Mouse (Mus musculus): ENCODE measurements at regions not wholly inside any gene's neighbourhood (a gene's known extent, or its start where the extent isn't known, plus 50 kb on each side); places are given as distances from the start of the nearest gene placed in this dataset.
A peak's percentile ranks its signal among the peaks of the same experiment; 100 is the strongest.

- no peak for DNase-seq (ENCODE audit: low read depth, low spot score)
These were observed 84.3 kb upstream of the Rbpj start for GRCm38 (mm10) chr5:53381492-53382199.

DNA sequence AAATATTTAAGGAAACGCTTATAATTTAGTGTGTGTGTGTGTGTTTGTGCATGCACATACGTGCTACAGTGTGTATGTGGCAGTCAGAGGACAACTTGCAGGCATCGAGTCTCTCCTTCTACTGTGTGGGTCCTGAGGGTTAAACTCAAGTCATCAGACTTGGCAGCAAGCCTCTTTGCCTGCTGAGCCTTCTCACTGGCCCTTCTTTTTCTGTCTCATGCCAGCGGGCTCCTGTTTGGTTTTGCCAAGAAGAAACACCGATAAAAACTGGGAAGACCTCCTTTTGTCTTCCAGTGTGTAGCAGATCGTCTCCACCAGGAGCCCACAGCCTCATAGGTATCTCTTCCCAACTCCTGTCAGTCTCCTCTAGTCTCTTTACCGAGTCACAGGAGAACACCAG, 81.9 kb upstream of the Rbpj start:
- no peak for DNase-seq (ENCODE audit: low read depth, low spot score)

GRCm38 (mm10) chr5:53385513-53386148, 80.3 kb upstream of the Rbpj start:
- no peak for DNase-seq (ENCODE audit: low read depth, low spot score)

- no peak for DNase-seq (ENCODE audit: low read depth, low spot score)
These were observed 72.4 kb upstream of the Rbpj start for GRCm38 (mm10) chr5:53393571-53393970.

DNA sequence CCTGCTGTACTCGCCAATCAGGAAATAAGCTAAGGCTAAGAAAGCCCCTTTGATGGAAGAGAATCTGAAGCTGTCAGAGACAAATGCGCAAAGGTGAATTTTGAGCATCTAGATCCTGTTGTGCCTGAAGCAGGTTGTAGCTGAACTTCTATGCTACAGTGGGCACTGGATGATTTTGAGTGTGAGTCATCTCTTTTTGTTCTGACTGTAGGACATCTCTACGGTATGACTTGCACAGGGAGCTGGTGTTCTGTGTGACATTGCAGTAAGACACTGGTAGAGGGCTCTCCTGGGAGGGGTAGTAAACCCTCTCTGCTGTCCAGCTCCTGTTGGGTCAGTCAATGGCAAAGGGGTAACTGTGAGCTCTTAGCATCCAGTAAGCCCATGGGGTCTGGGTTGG, 71.4 kb upstream of the Rbpj start:
- no peak for DNase-seq (ENCODE audit: low read depth, low spot score)

GRCm38 (mm10) chr5:53398428-53399058, 67.4 kb upstream of the Rbpj start:
- no peak for DNase-seq (ENCODE audit: low read depth, low spot score)

GRCm38 (mm10) chr5:53401093-53401492, 64.9 kb upstream of the Rbpj start:
- no peak for DNase-seq (ENCODE audit: low read depth, low spot score)

DNA sequence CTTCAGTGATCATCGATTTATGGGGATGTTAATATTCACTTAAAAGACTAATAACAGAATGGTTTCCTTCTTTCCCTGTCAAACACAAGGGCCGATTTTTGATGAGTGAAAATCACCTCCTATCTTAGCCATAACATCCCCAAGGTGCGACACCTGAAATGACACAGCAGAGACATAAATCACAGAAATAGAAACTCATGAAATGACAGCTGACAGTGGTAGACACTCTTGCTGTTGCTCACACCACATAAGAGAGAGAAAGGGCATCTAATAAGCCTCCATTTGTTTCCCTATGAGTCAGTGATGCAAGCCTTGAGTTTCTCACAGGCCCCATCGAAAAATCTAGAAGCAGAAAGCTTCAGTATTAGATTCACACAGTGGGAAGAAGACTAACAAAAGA, 63.9 kb upstream of the Rbpj start:
- peak; percentile 32 for DNase-seq (ENCODE audit: low read depth, low spot score)

DNA sequence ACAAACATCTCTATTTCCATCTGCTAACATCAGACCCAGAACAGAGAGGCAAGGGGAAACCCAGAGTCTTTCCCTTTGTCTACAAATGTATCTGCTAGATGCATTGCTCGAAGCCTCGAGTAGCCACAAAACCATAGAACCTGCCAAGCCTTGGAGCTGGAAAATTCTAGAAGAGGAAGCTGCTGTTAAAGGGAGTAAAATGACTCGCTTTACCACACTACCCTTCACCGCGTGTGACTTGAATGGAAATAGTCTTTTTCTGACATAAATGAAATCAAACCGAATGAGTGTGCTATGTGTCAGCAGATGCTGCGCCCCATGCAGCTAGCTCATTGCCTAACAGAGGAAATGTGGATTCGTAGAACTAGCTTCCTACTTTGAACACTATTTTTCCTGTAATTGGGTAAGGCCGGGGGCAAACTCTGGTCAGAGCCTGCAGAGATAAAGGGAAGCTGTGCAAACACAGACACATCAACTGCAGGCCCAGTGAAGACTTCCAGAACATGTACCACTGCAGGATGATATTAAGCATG, 63.3 kb upstream of the Rbpj start:
- DNase-seq (ENCODE audit: low read depth, low spot score), result no peak

DNA sequence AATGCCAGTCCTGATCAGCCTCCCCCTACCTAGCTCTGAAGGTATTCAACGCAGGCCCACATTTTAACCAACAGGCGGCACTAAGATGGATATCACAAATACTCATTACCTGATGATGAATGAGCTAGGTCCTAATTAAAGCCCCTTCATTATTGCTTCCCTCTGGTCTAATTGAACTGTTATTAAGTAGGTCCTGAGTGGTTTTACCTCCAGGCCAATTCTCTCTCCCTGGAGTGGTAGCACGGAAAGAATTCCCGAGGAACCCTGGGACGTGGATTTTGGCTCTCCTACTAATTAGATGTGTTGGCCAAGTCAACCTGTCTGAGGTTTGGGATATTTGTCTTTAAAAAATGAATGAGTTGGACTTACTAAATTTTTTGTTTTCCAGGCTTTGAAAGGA, 60.0 kb upstream of the Rbpj start:
- DNase-seq (ENCODE audit: low read depth, low spot score), result no peak

DNA sequence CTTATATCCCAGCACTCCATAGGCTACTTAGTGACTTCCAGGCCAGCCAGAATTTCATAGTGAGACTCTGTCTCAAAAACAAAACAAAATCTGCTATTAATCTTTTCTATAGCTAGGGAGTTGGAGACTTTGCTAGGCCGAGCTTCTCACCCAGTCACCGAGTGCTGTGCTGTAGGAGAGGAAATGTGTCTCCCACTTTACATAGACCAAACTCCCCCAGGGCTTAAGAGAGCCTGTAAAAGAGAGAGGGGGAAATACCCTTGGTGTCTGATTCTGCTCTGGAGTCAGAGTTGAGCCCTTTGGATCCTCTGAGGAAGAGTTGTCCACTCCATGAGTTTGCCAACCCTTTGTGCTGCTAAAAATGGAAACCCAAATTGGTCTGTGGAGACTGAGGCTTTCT, 58.3 kb upstream of the Rbpj start:
- DNase-seq (ENCODE audit: low read depth, low spot score), result no peak

DNA sequence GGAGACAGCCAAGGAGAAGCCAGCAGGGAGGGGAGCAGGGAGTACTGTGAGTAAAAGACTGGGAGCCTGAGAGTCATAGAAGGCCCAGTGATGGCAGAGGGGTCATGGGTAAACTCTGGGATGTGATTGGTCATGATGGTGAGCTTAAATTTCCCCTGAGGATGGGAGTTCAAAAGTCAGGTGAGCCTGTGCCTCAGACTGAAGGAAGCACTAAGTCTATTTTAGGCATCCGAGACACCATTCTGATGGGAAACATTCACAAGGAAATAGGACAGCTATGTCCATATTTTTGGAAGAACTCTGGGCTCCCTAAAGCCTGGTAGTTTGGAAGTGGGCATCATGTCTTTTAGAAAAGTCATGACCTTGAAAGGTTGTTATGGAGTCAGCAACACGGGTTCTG, 57.7 kb upstream of the Rbpj start:
- DNase-seq (ENCODE audit: low read depth, low spot score), result no peak

- DNase-seq (ENCODE audit: low read depth, low spot score), result no peak
These were observed 56.2 kb upstream of the Rbpj start for GRCm38 (mm10) chr5:53409740-53410139.

DNA sequence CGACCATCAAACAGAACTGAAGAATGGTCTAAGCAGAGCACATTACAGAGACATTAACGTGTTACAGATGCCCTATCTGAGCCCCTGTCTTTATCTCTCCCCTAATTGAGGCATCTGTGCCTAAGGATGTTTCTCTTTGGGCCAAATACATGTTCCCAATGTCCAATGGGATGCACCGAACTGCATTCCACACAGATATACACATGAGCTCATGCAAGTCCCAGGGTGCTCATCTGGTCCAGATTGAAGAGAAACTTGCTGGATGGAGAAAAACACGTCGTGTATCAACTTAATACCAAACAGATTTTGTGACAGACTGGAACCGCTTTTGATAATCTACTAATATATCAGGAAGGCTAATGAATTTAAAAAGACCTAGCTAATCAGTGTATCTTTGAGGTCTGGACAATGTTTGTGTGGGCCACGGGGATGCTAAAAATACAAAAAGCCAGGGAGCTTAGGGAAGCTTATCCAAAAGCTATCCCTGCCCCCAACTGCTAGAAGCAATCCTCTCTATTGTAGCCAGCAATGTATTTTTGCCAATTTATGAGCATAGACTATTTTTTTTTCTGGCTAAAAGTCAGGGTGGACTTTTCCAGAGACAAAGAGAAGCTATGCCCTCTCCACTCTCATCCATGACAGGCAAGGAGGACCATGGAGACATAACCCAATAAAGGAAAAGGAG, 53.4 kb upstream of the Rbpj start:
- no peak for DNase-seq (ENCODE audit: low read depth, low spot score)

GRCm38 (mm10) chr5:53413677-53414076, 52.3 kb upstream of the Rbpj start:
- no peak for DNase-seq (ENCODE audit: low read depth, low spot score)

- no peak for DNase-seq (ENCODE audit: low read depth, low spot score)
These were observed 50.5 kb upstream of the Rbpj start for GRCm38 (mm10) chr5:53415472-53415871.
